In the genomic region with DNA sequence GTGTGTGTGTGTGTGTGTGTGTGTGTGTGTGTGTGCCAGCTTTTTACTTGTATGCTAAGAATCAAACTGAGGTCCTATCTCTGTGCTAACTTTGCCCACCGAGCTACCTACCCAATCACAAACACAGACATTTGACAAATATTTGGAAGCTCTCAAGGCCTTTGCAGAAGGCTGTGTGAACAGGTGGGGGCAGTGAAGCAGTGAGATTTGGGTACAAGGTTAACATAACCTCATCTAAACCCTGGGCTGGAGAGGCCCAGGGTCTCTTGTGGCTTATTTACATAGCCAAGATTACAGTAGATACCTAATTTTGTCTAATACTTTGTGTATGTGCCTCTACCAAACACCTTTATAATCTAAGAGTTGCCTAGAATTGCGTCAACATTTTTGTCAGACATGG, we compare ENCODE assay signal across 16 mouse cellular contexts.
"Had no signal": no experiment of that assay in that cellular context is flagged by ENCODE, and none has a peak within 500 bp of the region (broad histone marks: within the 10 kb centered on the region; RNA-seq: fewer than 3 reads in every experiment).

No protein-coding gene starts in this region.

- H3K4me1 ChIP-seq: neural tube, embryonic 12.5 days; neural tube, embryonic 13.5 days; neural tube, embryonic 15.5 days; stomach, embryonic 15.5 days had no signal

- H3K36me3 ChIP-seq: neural tube, embryonic 12.5 days; neural tube, embryonic 13.5 days; neural tube, embryonic 15.5 days; stomach, embryonic 15.5 days had no signal

- DNase-seq: retina, postnatal 1 day; right cerebral cortex, postnatal 14 days; right cerebral cortex, postnatal 25 days; right cerebral cortex, postnatal 4 days; spleen, adult 18-20 months; thymus, adult 18-20 months; thymus, adult 2 months; thymus, postnatal 14 days; thymus, postnatal 25 days; thymus, postnatal 36 days; thymus, postnatal 4 days had no signal

- H3K27ac ChIP-seq: neural tube, embryonic 12.5 days; neural tube, embryonic 13.5 days; neural tube, embryonic 15.5 days; stomach, embryonic 15.5 days; stomach, postnatal 0 days had no signal

- H3K9me3 ChIP-seq: neural tube, embryonic 12.5 days; neural tube, embryonic 13.5 days; neural tube, embryonic 15.5 days; stomach, embryonic 15.5 days had no signal

- H3K4me3 ChIP-seq: neural tube, embryonic 12.5 days; neural tube, embryonic 13.5 days; neural tube, embryonic 15.5 days; stomach, embryonic 15.5 days had no signal

- H3K4me2 ChIP-seq: neural tube, embryonic 12.5 days; neural tube, embryonic 13.5 days; neural tube, embryonic 15.5 days; stomach, embryonic 15.5 days had no signal

- H3K27me3 ChIP-seq: neural tube, embryonic 12.5 days; neural tube, embryonic 13.5 days; neural tube, embryonic 15.5 days; stomach, embryonic 15.5 days had no signal

- H3K9ac ChIP-seq: neural tube, embryonic 12.5 days; neural tube, embryonic 13.5 days; neural tube, embryonic 15.5 days; stomach, embryonic 15.5 days had no signal
